Mouse (Mus musculus) heart, embryonic 15.5 days (tissue): Measurements from ENCODE around the gene Slc16a3. TPM values are rescaled to one million over a fixed set of nuclear protein-coding genes. Genes with fewer than 3 reads are reported as not detected.

Experiments
- ATAC-seq: fragments of 200-750 bp; cut with Nextera tagmentation; replicated peaks from 2 replicates; pipeline ENCODE4 v1.8.0; 2017; ENCODE audit warnings: low read depth, moderate TSS enrichment; ENCODE audit not compliant: insufficient number of reproducible peaks, insufficient read depth, low FRiP score
- H3K27ac ChIP-seq: fragments of 300-500 bp; sonication (generic); 2 replicates; pipeline ENCODE4 v1.5.1; 2015; ENCODE audit warnings: mild to moderate bottlenecking, inconsistent platforms
- H3K27me3 ChIP-seq: fragments of 300-500 bp; sonication (generic); 2 replicates; pipeline ENCODE4 v1.6.1; 2015; ENCODE audit warnings: inconsistent platforms
- H3K36me3 ChIP-seq: fragments of 300-500 bp; sonication (generic); 2 replicates; pipeline ENCODE4 v1.6.1; 2015; ENCODE audit warnings: mild to moderate bottlenecking, inconsistent platforms
- H3K4me1 ChIP-seq: fragments of 300-500 bp; sonication (generic); replicated peaks from 2 replicates; pipeline ENCODE4 v1.6.1; 2015; ENCODE audit warnings: inconsistent platforms
- H3K4me2 ChIP-seq: fragments of 300-500 bp; sonication (generic); 2 replicates; pipeline ENCODE4 v1.6.1; 2015; ENCODE audit warnings: inconsistent platforms, mild to moderate bottlenecking, moderate library complexity
- H3K4me3 ChIP-seq: fragments of 300-500 bp; sonication (generic); 2 replicates; pipeline ENCODE4 v1.5.1; 2015; ENCODE audit warnings: mild to moderate bottlenecking, inconsistent platforms
- H3K9ac ChIP-seq: fragments of 300-500 bp; sonication (generic); 2 replicates; pipeline ENCODE4 v1.6.1; 2015; ENCODE audit warnings: mild to moderate bottlenecking, inconsistent platforms
- H3K9me3 ChIP-seq: fragments of 300-500 bp; sonication (generic); replicated peaks from 2 replicates; pipeline ENCODE4 v1.6.1; 2016; ENCODE audit warnings: inconsistent platforms
- WGBS: fragments of 180-500 bp; shearing (Covaris S2); methylation state at CpG from one replicate; pipeline ENCODE4 v1.1.7; 2015; ENCODE audit warnings: mixed read lengths; 5-methylcytosine and 5-hydroxymethylcytosine counted together
- polyA plus RNA-seq: library from polyadenylated mRNA; unstranded; fragments of >200 nt; fragmentation: Nextera tagmentation; extraction: Ambion mirVana; gene quantifications from 2 replicates; pipeline ENCODE4 v1.2.1, GENCODE M21; 2015

The Slc16a3 gene
- polyA plus RNA-seq: 158 and 159 TPM in 2 replicates

DNA sequence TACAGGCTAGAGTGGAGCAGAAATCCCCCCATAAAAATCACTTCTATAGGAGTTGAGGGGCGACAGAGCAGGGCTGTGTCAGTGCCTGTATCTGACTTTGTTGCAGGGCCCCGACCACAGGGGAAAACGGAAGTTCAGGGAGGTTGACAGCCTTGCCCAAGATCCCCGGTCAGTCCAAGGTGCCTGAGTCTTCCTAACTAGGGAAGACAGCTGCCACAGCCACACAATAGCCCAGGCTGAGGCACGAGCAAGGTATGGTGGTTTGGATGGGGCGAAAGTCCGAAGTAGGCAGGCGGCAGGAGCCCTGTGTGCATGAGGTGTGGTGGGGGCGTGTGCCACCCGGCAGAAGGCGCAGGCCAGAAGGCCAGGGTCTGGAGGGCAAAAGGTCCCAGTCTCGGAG is at the start of gene Slc16a3:
Gene Slc16a3 (plus strand): TSS at position 153 of the 400 bp plus-strand sequence.
- peak within 1 kb of the TSS; percentile 92 for H3K27ac ChIP-seq
- H3K4me1 ChIP-seq: peaks cover 48% of the 10 kb centered on the region
- H3K36me3 ChIP-seq: no peaks in the 10 kb centered on the region
- peak within 1 kb of the TSS; percentile 67 for H3K9ac ChIP-seq
- WGBS: 20% methylated on average over 12 of the region's 12 CpGs
- no peaks in the 10 kb centered on the region for H3K9me3 ChIP-seq
- no peaks in the 10 kb centered on the region for H3K27me3 ChIP-seq
- H3K4me3 ChIP-seq: peak within 1 kb of the TSS; percentile 64
- H3K4me2 ChIP-seq: peak within 1 kb of the TSS; percentile 81
- no peak for ATAC-seq

GRCm38 (mm10) chr11:120900276-120901244 is 47.7 kb upstream of the Slc16a3 start:
- no peak overlapping the region for H3K4me3 ChIP-seq
- no peak overlapping the region for H3K9ac ChIP-seq
- H3K27me3 ChIP-seq: no peaks in the 10 kb centered on the region
- WGBS: 78% methylated on average over 8 of the region's 8 CpGs
- H3K9me3 ChIP-seq: no peaks in the 10 kb centered on the region
- H3K36me3 ChIP-seq: peaks cover 8% of the 10 kb centered on the region; the same call in 1 of the 2 replicates
- no peak overlapping the region for H3K4me2 ChIP-seq
- no peak overlapping the region for H3K27ac ChIP-seq
- ATAC-seq: no peak
- H3K4me1 ChIP-seq: 0 out of 2 replicates have a peak, but pooled peaks cover 3% of the 10 kb centered on the region

GRCm38 (mm10) chr11:120901729-120902486 is 46.4 kb upstream of the Slc16a3 start:
- H3K27ac ChIP-seq: no peak overlapping the region
- no peak overlapping the region for H3K9ac ChIP-seq
- H3K9me3 ChIP-seq: no peaks in the 10 kb centered on the region
- no peak overlapping the region for H3K4me2 ChIP-seq
- no peak overlapping the region for H3K4me3 ChIP-seq
- H3K36me3 ChIP-seq: peaks cover 1% of the 10 kb centered on the region; the same call in 1 of the 2 replicates
- ATAC-seq: no peak
- no peaks in the 10 kb centered on the region for H3K27me3 ChIP-seq
- WGBS: 77% methylated on average over 21 of the region's 21 CpGs
- H3K4me1 ChIP-seq: 0 out of 2 replicates have a peak, but pooled peaks cover 5% of the 10 kb centered on the region

GRCm38 (mm10) chr11:120902487-120903142 is 45.7 kb upstream of the Slc16a3 start:
- no peaks in the 10 kb centered on the region for H3K27me3 ChIP-seq
- no peak for ATAC-seq
- whole genome bisulfite sequencing: 56% methylated on average over 10 of the region's 10 CpGs

GRCm38 (mm10) chr11:120903159-120903850 is 45.0 kb upstream of the Slc16a3 start:
- Histone ChIP-seq H3K9ac (no peak overlapping the region), H3K9me3 (no peaks in the 10 kb centered on the region), H3K27me3 (no peaks in the 10 kb centered on the region), H3K4me3 (no peak overlapping the region), H3K4me1 (0 out of 2 replicates have a peak, but pooled peaks cover 5% of the 10 kb centered on the region), H3K4me2 (no peak overlapping the region), H3K27ac (no peak overlapping the region), H3K36me3 (no peaks in the 10 kb centered on the region)
- WGBS: 73% methylated on average over 24 of the region's 24 CpGs
- ATAC-seq: no peak

More at GRCm38 (mm10) chr11:120902487-120903142, 45.7 kb upstream of the Slc16a3 start:
- Histone ChIP-seq H3K4me1 (0 out of 2 replicates have a peak, but pooled peaks cover 5% of the 10 kb centered on the region), H3K4me2 (no peak overlapping the region), H3K9me3 (no peaks in the 10 kb centered on the region), H3K4me3 (no peak overlapping the region), H3K9ac (no peak overlapping the region), H3K27ac (no peak overlapping the region), H3K36me3 (no peaks in the 10 kb centered on the region)

DNA sequence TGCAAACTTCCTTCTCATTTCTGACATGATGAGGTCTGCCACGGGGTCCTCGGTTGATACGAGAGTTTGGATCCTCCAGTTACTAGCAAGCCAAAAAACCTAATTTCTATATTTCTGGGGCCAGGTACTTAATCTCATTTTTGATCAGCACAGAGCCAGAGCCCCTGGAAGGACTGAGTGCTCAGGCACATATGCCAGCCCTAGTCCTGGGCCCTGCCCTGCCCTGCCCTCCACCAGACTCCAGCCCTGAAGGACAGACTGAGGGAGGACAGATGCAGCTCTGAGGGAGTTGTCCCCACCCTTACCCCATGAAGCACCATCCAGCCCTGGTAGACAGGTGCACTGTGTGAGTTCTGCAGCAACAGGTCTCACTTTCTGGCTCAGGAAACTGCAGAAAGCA is 43.7 kb upstream of the Slc16a3 start:
- no peak for ATAC-seq
- Histone ChIP-seq H3K9me3 (no peaks in the 10 kb centered on the region), H3K4me1 (0 out of 2 replicates have a peak, but pooled peaks cover 5% of the 10 kb centered on the region), H3K4me3 (no peak overlapping the region), H3K36me3 (no peaks in the 10 kb centered on the region), H3K9ac (no peak overlapping the region), H3K27ac (no peak overlapping the region), H3K4me2 (no peak overlapping the region), H3K27me3 (no peaks in the 10 kb centered on the region)
- 93% methylated on average over 3 of the region's 3 CpGs for WGBS

GRCm38 (mm10) chr11:120905430-120905873 is 42.8 kb upstream of the Slc16a3 start:
- Histone ChIP-seq H3K4me3 (no peak overlapping the region), H3K27ac (no peak overlapping the region), H3K4me1 (0 out of 2 replicates have a peak, but pooled peaks cover 5% of the 10 kb centered on the region), H3K4me2 (no peak overlapping the region), H3K9me3 (no peaks in the 10 kb centered on the region), H3K27me3 (no peaks in the 10 kb centered on the region), H3K9ac (no peak overlapping the region), H3K36me3 (no peaks in the 10 kb centered on the region)
- 0% methylated on average over 1 of the region's 1 CpGs for WGBS
- peak; percentile 55 for ATAC-seq

DNA sequence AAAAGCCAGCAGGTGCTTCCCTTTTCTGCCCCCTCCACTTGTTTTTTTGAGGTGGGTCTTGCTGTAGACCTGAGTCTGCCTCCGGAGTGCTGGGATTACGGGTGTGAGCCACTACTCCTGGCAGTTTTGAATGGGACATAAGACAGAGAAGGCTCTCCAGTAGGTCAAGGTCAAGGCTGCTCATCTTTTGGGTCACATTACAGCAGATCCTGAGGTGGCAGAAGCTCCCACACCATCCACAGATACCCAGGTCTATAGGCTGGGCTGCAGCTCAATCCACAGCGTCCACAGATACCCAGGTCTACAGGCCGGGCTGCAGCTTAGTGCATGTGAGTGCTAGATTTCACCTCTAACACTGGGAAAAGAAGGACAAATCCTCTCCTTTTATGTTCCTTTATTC is 34.5 kb upstream of the Slc16a3 start:
- 84% methylated on average over 4 of the region's 4 CpGs for WGBS
- ATAC-seq: no peak

GRCm38 (mm10) chr11:120916477-120916876 is 31.8 kb upstream of the Slc16a3 start:
- WGBS: 59% methylated on average over 3 of the region's 3 CpGs
- ATAC-seq: no peak
- no peak overlapping the region for H3K27ac ChIP-seq
- H3K9me3 ChIP-seq: no peaks in the 10 kb centered on the region
- no peak overlapping the region for H3K9ac ChIP-seq
- no peak overlapping the region for H3K4me3 ChIP-seq
- no peaks in the 10 kb centered on the region for H3K27me3 ChIP-seq
- H3K36me3 ChIP-seq: peaks cover 22% of the 10 kb centered on the region; the same call in 1 of the 2 replicates
- H3K4me1 ChIP-seq: no peaks in the 10 kb centered on the region
- H3K4me2 ChIP-seq: no peak overlapping the region

More for the DNA sequence above, 34.5 kb upstream of the Slc16a3 start:
- Histone ChIP-seq H3K4me1 (no peaks in the 10 kb centered on the region), H3K9ac (no peak overlapping the region), H3K36me3 (peaks cover 7% of the 10 kb centered on the region; the same call in 1 of the 2 replicates), H3K27ac (no peak overlapping the region), H3K4me3 (no peak overlapping the region), H3K4me2 (no peak overlapping the region), H3K9me3 (no peaks in the 10 kb centered on the region), H3K27me3 (no peaks in the 10 kb centered on the region)

DNA sequence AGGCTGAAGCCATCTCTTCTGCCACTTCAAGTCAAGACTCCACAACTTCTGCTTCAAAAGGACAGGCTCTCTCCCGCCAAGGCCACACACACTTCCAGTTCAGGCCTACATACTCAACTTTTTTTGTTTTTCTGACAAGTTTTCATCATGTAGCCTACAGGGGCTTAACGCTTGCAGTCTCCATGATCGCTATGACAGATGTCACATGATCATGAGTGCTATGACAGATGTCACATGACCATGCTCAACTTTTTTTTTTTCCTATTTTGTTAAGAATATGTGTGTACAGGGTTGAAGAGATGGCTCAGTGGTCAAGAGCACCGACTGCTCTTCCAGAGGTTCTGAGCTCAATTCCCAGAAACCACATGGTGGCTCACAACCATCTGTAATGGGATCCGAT is 30.5 kb upstream of the Slc16a3 start:
- ATAC-seq: no peak
- Histone ChIP-seq H3K27me3 (no peaks in the 10 kb centered on the region), H3K9ac (no peak overlapping the region), H3K27ac (no peak overlapping the region), H3K4me1 (no peaks in the 10 kb centered on the region; the same call in 1 of the 2 replicates), H3K4me2 (no peak overlapping the region), H3K4me3 (no peak overlapping the region), H3K9me3 (no peaks in the 10 kb centered on the region), H3K36me3 (peaks cover 22% of the 10 kb centered on the region; the same call in 1 of the 2 replicates)
- 95% methylated on average over 5 of the region's 5 CpGs for WGBS
